Mouse (Mus musculus): ENCODE data around the gene Ddx56. TPM values are rescaled to one million over a fixed set of nuclear protein-coding genes. Genes with fewer than 3 reads are reported as not detected.

The Ddx56 gene
- 24.9 and 26.7 TPM in 2 replicates for polyA plus RNA-seq (2012; rRNA removed)

DNA sequence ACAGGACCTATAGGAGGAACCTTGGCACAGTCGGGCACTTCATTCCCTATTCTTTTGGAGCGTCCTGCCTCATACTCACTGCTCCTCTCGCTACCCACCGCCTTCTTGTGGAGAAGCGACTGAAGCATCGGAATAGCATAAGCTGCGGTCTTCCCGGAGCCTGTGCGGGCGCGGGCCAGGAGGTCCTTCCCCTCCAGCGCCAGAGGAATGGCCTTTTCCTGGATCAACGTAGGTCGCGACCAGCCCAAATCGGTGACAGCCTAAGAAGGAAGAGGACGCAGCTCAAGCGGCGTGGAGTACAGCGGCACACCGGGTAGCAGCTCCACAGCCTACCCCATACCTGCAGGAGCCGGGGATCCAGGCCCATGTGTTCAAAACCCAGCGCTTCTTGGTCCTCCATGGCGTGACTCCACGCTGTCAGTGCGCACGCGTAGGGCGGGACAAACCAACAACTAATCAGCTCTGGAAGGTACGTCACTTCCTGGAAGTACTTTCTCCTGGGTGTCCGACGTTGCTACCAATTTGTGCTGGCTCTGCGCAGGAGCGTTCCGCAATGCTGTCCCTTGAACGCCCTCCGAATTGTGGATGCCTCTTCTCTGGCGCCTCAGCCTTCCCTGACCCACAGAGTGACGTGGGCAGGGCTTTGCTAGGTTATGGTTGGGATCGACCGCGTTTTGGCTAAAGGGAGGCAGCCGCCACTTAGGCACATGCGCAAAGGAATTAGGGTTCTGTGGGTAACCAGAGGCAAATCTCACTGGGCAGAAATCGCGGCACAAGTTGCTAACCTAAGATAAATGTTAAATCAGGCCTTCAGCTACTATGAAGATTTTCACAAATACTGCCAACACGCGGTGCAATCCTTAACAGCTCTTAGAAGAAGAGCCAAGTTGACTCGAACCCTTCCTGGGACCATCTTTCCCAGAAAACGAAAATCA, at the start of gene Ddx56:
Gene Ddx56, minus strand, starts transcription at position 453 of the 935 bp plus-strand sequence.

DNA sequence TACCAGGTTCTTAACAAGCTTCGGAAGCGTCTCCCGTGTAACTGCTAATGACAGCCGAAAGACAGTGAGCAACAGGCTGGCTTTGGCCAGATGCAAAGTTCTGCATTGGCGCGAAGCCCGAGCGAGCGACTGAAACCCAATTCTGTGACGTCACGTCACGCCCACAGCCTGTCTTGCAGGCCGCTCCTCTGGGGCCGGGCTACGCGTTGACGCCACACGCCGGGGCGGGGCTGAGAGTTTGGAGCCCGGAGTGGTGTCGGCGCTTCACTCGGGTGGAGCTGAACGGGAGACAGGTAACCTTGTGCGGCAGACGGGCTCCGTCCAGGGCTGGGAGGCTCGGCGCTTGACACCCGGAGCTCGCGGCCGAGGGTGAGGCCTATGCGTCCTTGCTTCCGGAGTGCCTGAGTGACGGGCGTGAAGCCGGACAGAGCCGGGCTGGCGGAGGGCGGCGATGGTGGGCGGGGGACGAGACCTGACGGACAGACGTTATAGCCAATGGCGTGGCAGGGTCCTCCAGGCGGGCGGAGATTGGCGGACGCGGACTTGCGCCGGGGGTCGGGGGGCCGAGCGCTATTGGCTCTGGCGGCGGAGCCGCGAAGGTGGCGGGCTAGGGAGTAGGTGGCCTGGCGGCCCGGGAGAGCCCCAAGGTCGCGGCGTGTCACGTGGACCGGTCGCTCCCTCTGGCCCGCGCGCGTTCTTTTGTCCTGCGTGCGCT, 24.0 kb upstream of the Ddx56 start, which contains the start of gene Ogdh:
Gene Ogdh, plus strand, starts transcription at position 233 of the 715 bp plus-strand sequence.

DNA sequence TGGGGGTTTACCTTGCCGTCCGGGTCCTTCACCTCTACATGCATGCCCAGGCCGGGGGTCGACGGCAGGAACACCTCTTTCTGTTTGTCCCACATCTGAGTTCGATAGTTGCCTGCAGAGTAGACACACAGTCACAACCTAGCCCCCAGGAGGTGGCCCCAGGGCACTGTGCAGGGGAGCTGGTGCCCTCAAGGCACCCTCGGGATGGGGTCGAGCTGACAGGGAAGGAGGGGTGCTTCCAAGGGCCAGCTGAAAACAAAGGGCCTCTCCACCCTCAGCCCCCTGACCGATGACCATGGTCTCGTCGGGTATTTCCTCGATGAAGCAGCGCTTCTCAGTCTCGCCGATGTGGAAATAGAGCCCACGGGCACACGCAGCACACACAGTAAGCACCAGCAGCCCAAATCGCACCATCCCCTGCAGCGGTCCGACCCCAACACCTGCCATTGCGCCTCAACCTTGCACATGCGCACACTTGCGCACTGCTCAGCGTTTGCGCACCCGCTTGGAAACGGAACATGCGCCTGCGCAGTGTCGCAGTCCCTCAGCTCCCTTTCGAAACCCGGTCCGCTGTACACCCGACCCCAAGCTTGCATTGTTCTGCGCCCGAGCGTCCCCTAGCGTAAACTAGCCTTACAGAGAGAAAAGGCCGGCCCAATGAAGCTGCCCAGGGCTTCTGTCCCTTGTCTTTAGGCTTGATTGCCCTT, 7.0 kb upstream of the Ddx56 start, which contains the start of gene Tmed4:
Gene Tmed4, minus strand, starts transcription at position 484 of the 707 bp plus-strand sequence.

DNA sequence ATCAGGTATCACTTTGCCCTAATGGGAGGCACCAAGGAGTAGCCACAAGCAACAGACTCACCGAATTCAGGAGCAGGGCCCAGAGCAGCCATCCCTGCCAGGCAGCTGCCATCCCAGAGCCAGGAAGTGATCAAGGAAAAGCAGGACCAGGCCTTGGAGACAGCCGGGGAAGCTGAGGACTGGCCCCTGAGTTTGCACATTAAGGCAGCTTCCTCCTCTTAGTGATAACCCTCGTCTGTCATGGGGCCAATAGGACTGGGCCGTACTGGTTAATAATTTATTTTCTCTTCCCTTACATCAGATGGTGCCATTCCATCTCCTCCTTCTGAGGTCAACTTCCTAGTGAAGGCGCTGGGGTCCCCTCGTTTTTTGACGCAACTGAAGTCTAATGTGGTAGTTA, 37.6 kb downstream of the Ddx56 start, which contains the start of gene Npc1l1:
Gene Npc1l1, minus strand, starts transcription at position 132 of the 400 bp plus-strand sequence.

Other genes starting within 250 kb of the Ddx56 start
- gene Camk2b, start 201.4 kb downstream of the Ddx56 start, polyA plus RNA-seq (2012; rRNA removed): 2.4 and 2.7 TPM in 2 replicates
- 0.08 and 0.10 TPM in 2 replicates for gene A730071L15Rik, start 67.7 kb downstream of the Ddx56 start, polyA plus RNA-seq (2012; rRNA removed)
- gene Nudcd3, start 67.4 kb downstream of the Ddx56 start, polyA plus RNA-seq (2012; rRNA removed): 9.7 and 10.7 TPM in 2 replicates
- gene Npc1l1, start 37.6 kb downstream of the Ddx56 start, polyA plus RNA-seq (2012; rRNA removed): 0.02 and 0.05 TPM in 2 replicates
- gene Tmed4, start 7.1 kb upstream of the Ddx56 start, polyA plus RNA-seq (2012; rRNA removed): 63.3 and 69.6 TPM in 2 replicates
- gene Ogdh, start 23.9 kb upstream of the Ddx56 start, polyA plus RNA-seq (2012; rRNA removed): 28.2 and 33.8 TPM in 2 replicates
- gene Zmiz2, start 121.3 kb upstream of the Ddx56 start, polyA plus RNA-seq (2012; rRNA removed): 3.6 and 4.6 TPM in 2 replicates
- gene Ppia, start 147.7 kb upstream of the Ddx56 start, polyA plus RNA-seq (2012; rRNA removed): 1,736 and 1,766 TPM in 2 replicates
- gene H2afv, start 176.7 kb upstream of the Ddx56 start, polyA plus RNA-seq (2012; rRNA removed): 57.5 and 58.3 TPM in 2 replicates
- gene Purb, start 208.1 kb upstream of the Ddx56 start, polyA plus RNA-seq (2012; rRNA removed): 4.2 and 4.3 TPM in 2 replicates

Data from liver, embryonic 18 days (tissue).